Comparison of ENCODE assay signal across 22 mouse cellular contexts in genomic region chr9:119919858-119920257, GRCm38 (mm10). TPM values are rescaled to one million over a fixed set of nuclear protein-coding genes. Genes with fewer than 3 reads are reported as not detected.
DNase-seq lines count a peak whose midpoint lies in the region; ATAC-seq and TF ChIP-seq lines count a peak whose summit lies in the region.
"Had no signal": no experiment of that assay in that cellular context is flagged by ENCODE, and none has a peak within 500 bp of the region (broad histone marks: within the 10 kb centered on the region; RNA-seq: fewer than 3 reads in every experiment).

No protein-coding gene starts in this region.

- 85% methylated on average over 1 of the region's 1 CpGs for WGBS in heart, adult 2 months

- no peaks in the 10 kb centered on the region for H3K36me3 ChIP-seq in heart, adult 2 months (ENCODE audit: control insufficient read depth, insufficient read depth, low read length)

- no peak for TF ChIP-seq POLR2A in heart, adult 2 months (IDR thresholded peaks at IDR 0.05; ENCODE audit: insufficient read depth, low read depth, low read length)

- H3K4me3 ChIP-seq in gastrocnemius, adult 2 months: no peak overlapping the region
- H3K4me3 ChIP-seq in heart, adult 2 months: no peak overlapping the region

- no peaks in the 10 kb centered on the region for H3K27me3 ChIP-seq in heart, adult 2 months (ENCODE audit: control insufficient read depth, insufficient read depth, low read length)
- H3K27me3 ChIP-seq: CH12.LX, Patski had no signal

- peak overlapping the region; percentile 20; the same call in 1 of the 2 replicates for H3K27ac ChIP-seq in gastrocnemius, adult 2 months
- no peak overlapping the region for H3K27ac ChIP-seq in heart, adult 2 months

- 0 out of 2 replicates have a peak, but pooled peaks have one; percentile 26 for ATAC-seq in megakaryocyte-erythroid progenitor cell, adult 5-6 weeks (replicated peaks; ENCODE audit: low FRiP score, low TSS enrichment, poor library complexity, severe bottlenecking)
- ATAC-seq: activated CD4-positive, CD25-positive, alpha-beta regulatory T cell, adult 4 months; CD4-positive, CD25-positive, alpha-beta regulatory T cell, adult 4 months; Patski had no signal

- intact Hi-C loops in gastrocnemius, adult 2 months (cut with DNase I): no loop called here
- intact Hi-C loops in heart, adult 2 months (cut with DNase I): no loop called here

- no peak for TF ChIP-seq CTCF in gastrocnemius, adult 2 months (IDR thresholded peaks at IDR 0.05)
- TF ChIP-seq CTCF in heart, adult 2 months (IDR thresholded peaks at IDR 0.05): no peak

- DNase-seq in gastrocnemius, adult 18-20 months (ENCODE audit: low spot score): peak; percentile 35
- DNase-seq in gastrocnemius, postnatal 4 days (ENCODE audit: low spot score in 2 of 2): no peak
- DNase-seq in gastrocnemius, adult 2 months: peak; percentile 51
- no peak for DNase-seq in gastrocnemius, postnatal 10 days
- peak; percentile 52 for DNase-seq in skeletal muscle tissue, adult 2 months (ENCODE audit: low read depth, low spot score)
- no peak for DNase-seq in retina, embryonic 14.5 days (ENCODE audit: low spot score)
- DNase-seq in heart, adult 2 months: no peak
- DNase-seq: adrenal gland, adult 2 months; adrenal gland, adult 8-10 months; adrenal gland, postnatal 10 days; adrenal gland, postnatal 14 days; adrenal gland, postnatal 25 days; adrenal gland, postnatal 36 days; B cell, adult 2 months; cerebellum, adult 11 months; cerebellum, adult 11-12 months had no signal

- no peaks in the 10 kb centered on the region for H3K79me2 ChIP-seq in heart, adult 2 months (replicated peaks; ENCODE audit: control insufficient read depth, insufficient read depth, low read length)

- H3K4me1 ChIP-seq in heart, adult 2 months (ENCODE audit: control insufficient read depth, insufficient read depth, low read length): no peaks in the 10 kb centered on the region

- TF ChIP-seq EP300 in heart, adult 2 months (IDR thresholded peaks at IDR 0.05; ENCODE audit: insufficient read depth, low read depth, low read length): no peak

- H3K9ac ChIP-seq in heart, adult 2 months (ENCODE audit: low read depth, low read length): no peak overlapping the region

RNA-seq across cellular contexts. Expression of gene Gorasp1, which starts 17.5 kb away (rescaled TPM):
- total RNA-seq in gastrocnemius, adult 18-20 months (2021): 10 to 100 TPM; 21.0 to 21.6 TPM
- total RNA-seq in gastrocnemius, postnatal 4 days (2021): 10 to 100 TPM; 18.8 to 25.2 TPM
- total RNA-seq in gastrocnemius, adult 2 months (2021): 10 to 100 TPM; 20.5 to 21.4 TPM
- total RNA-seq in gastrocnemius, postnatal 10 days (2021): 10 to 100 TPM; 16.2 to 17.6 TPM
- total RNA-seq in megakaryocyte-erythroid progenitor cell, adult 5-6 weeks (2014; fragmentation: Nextera tagmentation): 8.9 and 11.4 TPM in 2 replicates
- 4.8 and 7.8 TPM in 2 replicates for total RNA-seq in megakaryocyte-erythroid progenitor cell, adult 5-6 weeks (2017)
- total RNA-seq in heart, adult 2 months (2021): 10 to 100 TPM; 32.2 to 35.9 TPM
- 16.8 and 25.0 TPM in 2 replicates for polyA plus RNA-seq in heart, adult 2 months (2012; rRNA removed)

RNA-seq across cellular contexts. Expression of gene Ttc21a, which starts 17.5 kb away (rescaled TPM):
- not detected for total RNA-seq in gastrocnemius, adult 18-20 months (2021)
- under 1 TPM; 0.15 to 0.34 TPM for total RNA-seq in gastrocnemius, postnatal 4 days (2021)
- not detected for total RNA-seq in gastrocnemius, adult 2 months (2021)
- total RNA-seq in gastrocnemius, postnatal 10 days (2021): under 1 TPM in 1 of 2 experiments, not detected in 1; 0.11 TPM
- total RNA-seq in megakaryocyte-erythroid progenitor cell, adult 5-6 weeks (2014; fragmentation: Nextera tagmentation): not detected in 2 replicates
- total RNA-seq in megakaryocyte-erythroid progenitor cell, adult 5-6 weeks (2017): not detected in 2 replicates
- not detected for total RNA-seq in heart, adult 2 months (2021)
- polyA plus RNA-seq in heart, adult 2 months (2012; rRNA removed): 0.70 TPM in 1 of 2 replicates, not detected in the other
- total RNA-seq: MEL had no signal
- polyA plus RNA-seq: activated CD4-positive, CD25-positive, alpha-beta regulatory T cell, adult 4 months had no signal

RNA-seq across cellular contexts. Expression of gene Wdr48, which starts 25.2 kb away (rescaled TPM):
- 10 to 100 TPM; 10.4 to 11.1 TPM for total RNA-seq in gastrocnemius, adult 18-20 months (2021)
- total RNA-seq in gastrocnemius, postnatal 4 days (2021): 10 to 100 TPM; 28.4 to 30.0 TPM
- 10 to 100 TPM; 14.3 to 15.9 TPM for total RNA-seq in gastrocnemius, adult 2 months (2021)
- total RNA-seq in gastrocnemius, postnatal 10 days (2021): 10 to 100 TPM; 14.1 to 19.6 TPM
- total RNA-seq in megakaryocyte-erythroid progenitor cell, adult 5-6 weeks (2014; fragmentation: Nextera tagmentation): 49.3 and 67.8 TPM in 2 replicates
- total RNA-seq in megakaryocyte-erythroid progenitor cell, adult 5-6 weeks (2017): 27.2 and 36.4 TPM in 2 replicates
- total RNA-seq in heart, adult 2 months (2021): 10 to 100 TPM; 20.7 to 21.6 TPM
- 22.9 and 39.5 TPM in 2 replicates for polyA plus RNA-seq in heart, adult 2 months (2012; rRNA removed)

Comparison
In these comparisons a context has a peak if more than half of its experiments do, and no peak if none do; other contexts are left out.
1. DNase-seq: peak in gastrocnemius, adult 18-20 months (single experiment), gastrocnemius, adult 2 months (single experiment) and skeletal muscle tissue, adult 2 months (single experiment); none in gastrocnemius, postnatal 4 days (0 of 2), gastrocnemius, postnatal 10 days (single experiment), retina, embryonic 14.5 days (single experiment) and heart, adult 2 months (0 of 2).